Mouse (Mus musculus): ENCODE measurements around the gene Mfap5.

GRCm38 (mm10) chr6:122571617-122571959 is 65.9 kb downstream of the Mfap5 start:
- TF ChIP-seq CTCF (IDR thresholded peaks at IDR 0.05; ENCODE audit: low read depth, low read length) (no peak), POLR2A (IDR thresholded peaks at IDR 0.05; ENCODE audit: insufficient read depth, low read length) (no peak)
